Mouse (Mus musculus) limb, embryonic 12.5 days (tissue): Measurements from ENCODE around the gene 1700001P01Rik. TPM values are rescaled to one million over a fixed set of nuclear protein-coding genes. Genes with fewer than 3 reads are reported as not detected.

Source experiments
- ATAC-seq: fragments of 200-750 bp; cut with Nextera tagmentation; 2 replicates; pipeline ENCODE4 v1.8.0; 2017; ENCODE audit warnings: low read depth, moderate TSS enrichment; ENCODE audit not compliant: insufficient number of reproducible peaks, insufficient read depth, low FRiP score, low TSS enrichment
- H3K27ac ChIP-seq: fragments of 300-500 bp; sonication (generic); 2 replicates; pipeline ENCODE4 v1.5.1; 2016; ENCODE audit warnings: mild to moderate bottlenecking, moderate library complexity
- H3K27me3 ChIP-seq: fragments of 300-500 bp; sonication (generic); 2 replicates; pipeline ENCODE4 v1.6.1; 2016; ENCODE audit warnings: mild to moderate bottlenecking, moderate library complexity
- H3K36me3 ChIP-seq: fragments of 300-500 bp; sonication (generic); 2 replicates; pipeline ENCODE4 v1.6.1; 2016; ENCODE audit warnings: mild to moderate bottlenecking, moderate library complexity
- H3K4me1 ChIP-seq: fragments of 300-500 bp; sonication (generic); replicated peaks from 2 replicates; pipeline ENCODE4 v1.6.1; 2016
- H3K4me2 ChIP-seq: fragments of 300-500 bp; sonication (generic); 2 replicates; pipeline ENCODE4 v1.6.1; 2016; ENCODE audit warnings: mild to moderate bottlenecking, moderate library complexity
- H3K4me3 ChIP-seq: fragments of 300-500 bp; sonication (generic); replicated peaks from 2 replicates; pipeline ENCODE4 v1.5.1; 2016; ENCODE audit warnings: mild to moderate bottlenecking
- H3K9ac ChIP-seq: fragments of 300-500 bp; sonication (generic); replicated peaks from 2 replicates; pipeline ENCODE4 v1.6.1; 2016; ENCODE audit warnings: mild to moderate bottlenecking, moderate library complexity
- H3K9me3 ChIP-seq: fragments of 300-500 bp; sonication (generic); 2 replicates; pipeline ENCODE4 v1.6.1; 2016; ENCODE audit warnings: mild to moderate bottlenecking, moderate library complexity
- WGBS: fragments of 180-500 bp; shearing (Covaris S2); methylation state at CpG from one replicate; pipeline ENCODE4 v1.1.7; 2016; 5-methylcytosine and 5-hydroxymethylcytosine counted together
- polyA plus RNA-seq: library from polyadenylated mRNA; unstranded; fragments of >200 nt; fragmentation: Nextera tagmentation; extraction: Ambion mirVana; gene quantifications from 2 replicates; pipeline ENCODE4 v1.2.1, GENCODE M21; 2016

The 1700001P01Rik gene
- 0.37 TPM in 1 of 2 replicates, not detected in the other for polyA plus RNA-seq

- H3K36me3 ChIP-seq = peaks cover 60% of the 10 kb centered on the region
These were observed at the start of gene 1700001P01Rik for GRCm38 (mm10) chr11:97775808-97776496. 1700001P01Rik (minus strand) TSS chr11:97775918.

GRCm38 (mm10) chr11:97825295-97825694 lies 49.6 kb upstream of the 1700001P01Rik start:
- Histone ChIP-seq H3K9me3 (no peaks in the 10 kb centered on the region), H3K4me3 (no peak overlapping the region), H3K27ac (no peak overlapping the region), H3K27me3 (no peaks in the 10 kb centered on the region), H3K9ac (no peak overlapping the region; the same call in 1 of the 2 replicates), H3K4me1 (no peaks in the 10 kb centered on the region), H3K36me3 (peaks cover 99% of the 10 kb centered on the region), H3K4me2 (no peak overlapping the region)
- 80% methylated on average over 10 of the region's 10 CpGs for WGBS
- ATAC-seq = no peak

More at GRCm38 (mm10) chr11:97775808-97776496, at the start of gene 1700001P01Rik:
- Histone ChIP-seq H3K27ac (peak within 1 kb of the TSS; percentile 5; the same call in 1 of the 2 replicates), H3K4me2 (no peak within 1 kb of the TSS), H3K9me3 (no peaks in the 10 kb centered on the region), H3K4me3 (no peak within 1 kb of the TSS), H3K9ac (no peak within 1 kb of the TSS), H3K27me3 (no peaks in the 10 kb centered on the region), H3K4me1 (peaks cover 12% of the 10 kb centered on the region)
- 59% methylated on average over 17 of the region's 17 CpGs for WGBS
- ATAC-seq = no peak

- H3K4me1 ChIP-seq = no peaks in the 10 kb centered on the region
- H3K4me2 ChIP-seq = no peak overlapping the region
- no peak overlapping the region for H3K4me3 ChIP-seq
- no peak overlapping the region for H3K27ac ChIP-seq
- WGBS = 72% methylated on average over 6 of the region's 6 CpGs
- peaks cover 99% of the 10 kb centered on the region for H3K36me3 ChIP-seq
- no peak for ATAC-seq
- H3K9me3 ChIP-seq = no peaks in the 10 kb centered on the region
- H3K27me3 ChIP-seq = no peaks in the 10 kb centered on the region
- no peak overlapping the region for H3K9ac ChIP-seq
These were observed 49.2 kb upstream of the 1700001P01Rik start for GRCm38 (mm10) chr11:97824895-97825294.

DNA sequence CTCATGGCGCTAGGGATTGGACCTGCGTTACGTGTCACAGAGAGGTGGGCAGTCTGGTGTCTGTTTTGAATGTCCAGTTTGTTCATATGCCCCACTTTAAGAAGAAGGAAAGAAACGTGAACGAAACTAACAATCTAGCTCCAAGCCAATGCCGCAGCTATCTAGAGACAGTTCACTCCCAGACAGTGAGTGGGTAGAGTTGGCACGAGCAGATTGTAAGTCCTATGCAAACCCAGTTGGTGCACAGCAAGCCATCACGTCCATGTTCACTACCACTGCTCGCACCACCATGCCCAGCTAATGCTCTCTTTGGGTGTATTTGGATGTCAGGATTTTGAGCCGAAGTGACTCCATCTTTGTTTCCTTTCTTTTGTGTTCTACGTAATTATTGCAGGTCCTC lies 48.5 kb upstream of the 1700001P01Rik start:
- no peaks in the 10 kb centered on the region for H3K9me3 ChIP-seq
- no peak overlapping the region for H3K4me2 ChIP-seq
- H3K36me3 ChIP-seq = peaks cover 99% of the 10 kb centered on the region
- no peak for ATAC-seq
- no peak overlapping the region for H3K9ac ChIP-seq
- no peak overlapping the region for H3K4me3 ChIP-seq
- H3K27me3 ChIP-seq = no peaks in the 10 kb centered on the region
- H3K27ac ChIP-seq = no peak overlapping the region
- peaks cover under 1% of the 10 kb centered on the region; the same call in 1 of the 2 replicates for H3K4me1 ChIP-seq
- 95% methylated on average over 11 of the region's 11 CpGs for WGBS

- Histone ChIP-seq H3K27me3 (no peaks in the 10 kb centered on the region), H3K4me3 (no peak overlapping the region), H3K4me2 (no peak overlapping the region), H3K27ac (no peak overlapping the region), H3K4me1 (peaks cover 12% of the 10 kb centered on the region), H3K9me3 (no peaks in the 10 kb centered on the region), H3K9ac (no peak overlapping the region), H3K36me3 (peaks cover 98% of the 10 kb centered on the region)
- ATAC-seq = no peak
- WGBS = 78% methylated on average over 20 of the region's 20 CpGs
These were observed 47.3 kb upstream of the 1700001P01Rik start for GRCm38 (mm10) chr11:97822840-97823603.

DNA sequence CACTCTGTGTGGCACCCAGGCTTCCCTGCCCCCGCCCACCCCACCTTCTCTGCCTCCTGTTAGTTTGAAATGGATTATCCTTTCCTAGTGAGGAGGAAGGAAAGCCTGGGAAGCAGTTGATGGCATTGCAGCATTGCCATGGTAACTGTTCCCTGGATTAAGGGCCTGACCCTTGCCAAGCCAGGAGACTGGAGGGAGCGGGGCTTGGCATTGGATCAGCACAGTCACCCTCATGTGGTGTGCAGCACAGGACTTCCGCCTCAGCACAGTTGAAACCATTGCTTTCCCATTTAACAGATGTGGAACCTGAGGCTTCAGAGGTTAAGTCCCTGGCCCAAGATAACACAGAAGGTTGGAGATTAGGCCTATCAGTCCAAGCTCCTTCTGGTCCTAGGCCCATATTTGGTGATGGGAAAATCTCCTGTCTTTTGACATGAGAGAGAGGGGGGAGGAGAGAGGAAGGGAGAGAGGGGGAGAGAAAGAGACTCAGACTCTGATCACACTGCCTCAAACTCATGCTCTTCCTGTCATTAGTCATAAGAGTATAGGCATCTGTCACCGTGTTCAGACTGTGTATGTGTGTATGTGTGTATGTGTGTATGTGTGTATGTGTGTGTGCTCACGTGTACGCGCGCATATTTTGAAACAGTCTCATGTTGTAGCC lies 45.8 kb upstream of the 1700001P01Rik start:
- Histone ChIP-seq H3K27me3 (no peaks in the 10 kb centered on the region), H3K36me3 (peaks cover 96% of the 10 kb centered on the region), H3K4me1 (peaks cover 27% of the 10 kb centered on the region), H3K9me3 (no peaks in the 10 kb centered on the region), H3K4me3 (no peak overlapping the region), H3K9ac (no peak overlapping the region), H3K27ac (no peak overlapping the region), H3K4me2 (no peak overlapping the region)
- WGBS = 92% methylated on average over 8 of the region's 8 CpGs
- no peak for ATAC-seq

- Histone ChIP-seq H3K36me3 (peaks cover 96% of the 10 kb centered on the region), H3K9me3 (no peaks in the 10 kb centered on the region), H3K4me1 (peaks cover 34% of the 10 kb centered on the region), H3K9ac (no peak overlapping the region), H3K4me2 (no peak overlapping the region), H3K27ac (no peak overlapping the region), H3K4me3 (no peak overlapping the region), H3K27me3 (no peaks in the 10 kb centered on the region)
- no peak for ATAC-seq
- 83% methylated on average over 4 of the region's 4 CpGs for WGBS
These were observed 45.1 kb upstream of the 1700001P01Rik start for GRCm38 (mm10) chr11:97820840-97821239.

DNA sequence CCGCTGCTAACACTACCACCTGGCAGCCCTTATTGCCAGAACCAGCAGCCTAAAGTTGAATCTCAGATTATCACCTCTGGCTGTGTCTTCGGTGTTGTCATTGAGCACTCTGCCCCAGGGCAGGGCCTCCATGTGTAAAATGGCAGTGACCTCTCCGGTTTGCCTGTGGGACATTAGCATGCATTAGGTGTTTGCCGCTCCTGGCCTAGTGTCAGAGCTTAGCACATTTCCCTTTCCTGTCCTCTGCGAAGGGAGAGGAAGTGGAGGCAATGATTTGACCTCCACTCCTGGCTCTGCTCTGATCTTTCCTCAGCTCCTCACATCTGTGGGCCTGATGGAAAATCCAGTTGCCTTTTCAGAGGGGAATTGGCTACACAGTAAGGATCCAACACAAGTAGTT lies 44.2 kb upstream of the 1700001P01Rik start:
- peaks cover 43% of the 10 kb centered on the region for H3K4me1 ChIP-seq
- 56% methylated on average over 5 of the region's 5 CpGs for WGBS

DNA sequence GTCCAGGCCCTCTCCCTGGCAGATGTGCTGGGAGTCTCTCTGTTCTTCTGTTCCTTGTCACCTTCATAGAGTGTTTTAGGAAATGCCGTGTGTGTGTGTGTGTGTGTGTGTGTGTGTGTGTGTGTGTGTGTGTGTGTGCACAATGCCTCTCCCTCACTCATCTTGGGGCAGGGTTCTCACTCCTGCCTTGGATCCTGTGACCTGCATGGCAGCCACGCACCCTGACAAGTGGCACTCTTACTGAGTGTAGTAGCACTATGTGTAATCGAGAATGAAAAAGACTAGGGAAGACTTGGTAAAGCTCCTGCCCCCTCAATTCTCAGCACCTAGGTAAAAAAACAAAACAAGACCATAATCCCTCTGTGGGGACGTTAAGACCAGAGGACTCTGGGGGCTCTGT lies 43.4 kb upstream of the 1700001P01Rik start:
- Histone ChIP-seq H3K4me3 (no peak overlapping the region), H3K9me3 (no peaks in the 10 kb centered on the region), H3K36me3 (peaks cover 96% of the 10 kb centered on the region), H3K9ac (no peak overlapping the region), H3K4me2 (no peak overlapping the region), H3K27me3 (no peaks in the 10 kb centered on the region), H3K4me1 (peaks cover 47% of the 10 kb centered on the region), H3K27ac (peak overlapping the region; percentile 87)
- 59% methylated on average over 4 of the region's 4 CpGs for WGBS
- no peak for ATAC-seq

More for the DNA sequence above, 44.2 kb upstream of the 1700001P01Rik start:
- Histone ChIP-seq H3K36me3 (peaks cover 96% of the 10 kb centered on the region), H3K4me3 (no peak overlapping the region), H3K9ac (no peak overlapping the region), H3K27me3 (no peaks in the 10 kb centered on the region), H3K27ac (no peak overlapping the region), H3K9me3 (no peaks in the 10 kb centered on the region), H3K4me2 (no peak overlapping the region)
- no peak for ATAC-seq

DNA sequence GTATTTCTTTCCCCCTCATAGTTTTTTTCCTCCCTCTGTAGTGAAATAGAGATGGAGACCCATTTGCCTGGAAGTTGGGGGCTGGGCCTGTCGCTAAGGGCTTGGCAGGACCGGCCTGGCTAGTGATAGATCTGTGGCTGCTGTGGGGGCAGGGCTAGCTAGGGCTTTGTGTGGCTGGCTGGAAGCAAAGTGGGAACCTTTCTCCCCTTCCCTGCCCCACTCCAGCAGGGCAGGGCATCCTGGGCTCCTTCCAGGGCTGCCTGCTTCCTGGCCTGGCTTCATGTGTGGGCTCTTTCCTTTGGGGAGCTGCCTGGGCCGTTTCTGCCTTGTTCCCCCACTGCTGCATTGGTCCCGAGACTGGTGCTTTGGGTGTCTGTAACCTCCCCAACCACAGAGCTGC lies 42.9 kb upstream of the 1700001P01Rik start:
- no peak for ATAC-seq
- peaks cover 47% of the 10 kb centered on the region for H3K4me1 ChIP-seq
- H3K9ac ChIP-seq = 0 out of 2 replicates have a peak overlapping the region, but pooled peaks have one; percentile 19
- H3K4me3 ChIP-seq = no peak overlapping the region
- H3K36me3 ChIP-seq = peaks cover 96% of the 10 kb centered on the region
- peak overlapping the region; percentile 87 for H3K27ac ChIP-seq
- H3K4me2 ChIP-seq = peak overlapping the region; percentile 4; the same call in 1 of the 2 replicates
- no peaks in the 10 kb centered on the region for H3K9me3 ChIP-seq
- WGBS = 14% methylated on average over 4 of the region's 4 CpGs
- no peaks in the 10 kb centered on the region for H3K27me3 ChIP-seq

DNA sequence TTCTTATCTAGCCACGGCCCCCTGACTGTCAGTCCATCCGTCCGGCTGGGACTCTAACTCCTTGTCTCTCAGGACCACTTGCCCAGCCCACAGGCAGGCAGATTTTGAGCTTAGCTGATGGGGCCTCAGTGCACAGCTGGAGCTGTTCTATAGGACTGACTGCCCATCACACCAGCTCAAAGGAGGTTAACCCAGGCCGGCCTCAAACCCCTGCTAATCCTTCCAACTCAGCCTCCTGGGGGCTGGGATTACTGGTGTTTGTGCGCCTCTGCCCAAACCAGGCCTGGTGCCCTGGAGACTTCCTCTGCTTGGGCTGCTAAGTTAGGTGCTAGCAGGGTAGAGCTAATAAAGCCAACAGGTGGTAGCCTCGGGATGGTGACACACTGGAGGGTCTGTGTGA lies 42.3 kb upstream of the 1700001P01Rik start:
- Histone ChIP-seq H3K27me3 (no peaks in the 10 kb centered on the region), H3K4me3 (no peak overlapping the region)
- WGBS = 38% methylated on average over 6 of the region's 6 CpGs

More for the DNA sequence above, 42.3 kb upstream of the 1700001P01Rik start:
- Histone ChIP-seq H3K4me2 (no peak overlapping the region; the same call in 1 of the 2 replicates), H3K36me3 (peaks cover 97% of the 10 kb centered on the region), H3K27ac (peak overlapping the region; percentile 87), H3K4me1 (peaks cover 52% of the 10 kb centered on the region), H3K9ac (0 out of 2 replicates have a peak overlapping the region, but pooled peaks have one; percentile 19), H3K9me3 (no peaks in the 10 kb centered on the region)
- no peak for ATAC-seq
